Comparison of ENCODE assay signal across 25 mouse cellular contexts in the genomic region with DNA sequence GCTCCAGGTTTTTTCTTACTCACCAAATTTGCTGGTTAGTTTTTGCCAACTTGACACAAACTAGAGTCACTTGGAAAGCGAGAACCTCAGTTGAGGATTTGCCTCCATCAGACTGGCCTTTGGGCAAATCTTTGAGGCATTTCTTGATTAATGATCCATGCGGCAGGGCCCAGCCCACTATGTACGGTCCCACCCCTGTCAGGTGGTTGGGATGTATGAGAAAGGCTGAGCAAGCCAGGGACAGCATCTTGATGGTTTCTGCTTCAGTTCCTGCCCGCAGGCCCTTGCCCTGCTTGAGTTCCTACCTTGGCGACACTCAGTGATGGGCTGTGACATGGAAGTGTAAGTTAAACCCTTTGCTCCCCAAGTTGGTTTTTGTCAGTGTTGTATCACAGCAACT.
"Had no signal": no experiment of that assay in that cellular context is flagged by ENCODE, and none has a peak within 500 bp of the region (broad histone marks: within the 10 kb centered on the region; RNA-seq: fewer than 3 reads in every experiment).

No protein-coding gene starts in this region.

- H3K27ac ChIP-seq: heart, embryonic 10.5 days; hindbrain, embryonic 10.5 days; hindbrain, embryonic 12.5 days; hindbrain, embryonic 14.5 days; intestine, embryonic 15.5 days; layer of hippocampus, adult 2 months; left cerebral cortex, adult 2 months; limb, embryonic 12.5 days; liver, embryonic 13.5 days; liver, embryonic 15.5 days had no signal

- ATAC-seq: hindbrain, embryonic 16.5 days; inflammation-experienced regulatory T-cells, adult 6 months; intestine, embryonic 15.5 days; intestine, postnatal 0 days; liver, postnatal 0 days had no signal

- H3K27me3 ChIP-seq: heart, embryonic 12.5 days; hindbrain, embryonic 12.5 days; intestine, embryonic 15.5 days; limb, embryonic 12.5 days; liver, embryonic 13.5 days; liver, embryonic 15.5 days had no signal

- H3K4me3 ChIP-seq: gastrocnemius, adult 2 months; heart, embryonic 10.5 days; heart, embryonic 12.5 days; hindbrain, embryonic 10.5 days; hindbrain, embryonic 12.5 days; intestine, embryonic 15.5 days; layer of hippocampus, adult 2 months; left cerebral cortex, adult 2 months; limb, embryonic 12.5 days; liver, embryonic 13.5 days; liver, embryonic 15.5 days had no signal

- H3K4me2 ChIP-seq: heart, embryonic 12.5 days; hindbrain, embryonic 12.5 days; hindbrain, embryonic 14.5 days; intestine, embryonic 15.5 days; limb, embryonic 12.5 days; liver, embryonic 11.5 days; liver, embryonic 13.5 days; liver, embryonic 15.5 days had no signal

- H3K36me3 ChIP-seq: heart, embryonic 10.5 days; heart, embryonic 12.5 days; hindbrain, embryonic 10.5 days; hindbrain, embryonic 12.5 days; intestine, embryonic 15.5 days; limb, embryonic 12.5 days; liver, embryonic 13.5 days; liver, embryonic 15.5 days had no signal

- H3K9ac ChIP-seq: heart, embryonic 12.5 days; hindbrain, embryonic 12.5 days; hindbrain, embryonic 14.5 days; intestine, embryonic 15.5 days; limb, embryonic 12.5 days; liver, embryonic 13.5 days; liver, embryonic 15.5 days; liver, postnatal 0 days had no signal

- H3K9me3 ChIP-seq: heart, embryonic 10.5 days; heart, embryonic 12.5 days; hindbrain, embryonic 10.5 days; hindbrain, embryonic 12.5 days; intestine, embryonic 15.5 days; limb, embryonic 12.5 days; liver, embryonic 13.5 days; liver, embryonic 15.5 days had no signal

- DNase-seq: gastrocnemius, adult 2 months; gastrocnemius, postnatal 10 days; gastrocnemius, postnatal 25 days; heart, adult 18-20 months; heart, postnatal 10 days; heart, postnatal 4 days; kidney, adult 2 months; kidney, postnatal 10 days; liver; liver, embryonic 13.5 days; liver, postnatal 0 days had no signal

- H3K4me1 ChIP-seq: heart, embryonic 10.5 days; intestine, embryonic 15.5 days had no signal
